In the genomic region with DNA sequence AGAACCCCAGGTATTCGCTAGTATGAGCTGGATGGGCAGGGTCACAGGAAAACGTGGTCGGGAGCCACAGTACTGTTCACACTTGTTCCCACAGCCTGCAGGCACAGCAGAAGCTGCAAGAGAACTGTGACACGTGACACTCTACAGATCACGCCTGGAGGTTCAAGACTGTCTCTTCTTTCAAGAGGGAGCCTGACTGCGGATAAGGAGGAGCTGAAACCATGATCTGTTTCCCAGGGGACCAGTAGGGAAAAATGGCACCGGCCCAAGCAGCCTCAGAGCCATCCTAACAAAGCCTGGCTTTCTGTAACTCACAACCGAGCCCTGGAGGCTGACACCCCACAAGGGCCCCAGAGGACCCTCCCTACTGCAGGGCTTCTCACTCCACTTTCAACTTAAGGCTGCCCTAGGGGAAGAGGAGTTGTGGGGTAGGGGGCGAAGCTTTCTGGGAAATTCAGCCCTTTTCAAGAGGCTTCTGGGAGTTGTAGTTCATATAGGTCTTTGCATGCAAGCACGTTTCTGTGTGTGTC, we compare ENCODE assay signal across 9 mouse cellular contexts. TPM values are rescaled to one million over a fixed set of nuclear protein-coding genes. Genes with fewer than 3 reads are reported as not detected.
DNase-seq lines count a peak whose midpoint lies in the region; ATAC-seq lines count a peak whose summit lies in the region.
"Had no signal": no experiment of that assay in that cellular context is flagged by ENCODE, and none has a peak within 500 bp of the region (broad histone marks: within the 10 kb centered on the region; RNA-seq: fewer than 3 reads in every experiment).

No protein-coding gene starts in this region.

- WGBS in hindbrain, embryonic 11.5 days, result 13% methylated on average over 10 of the region's 10 CpGs
- WGBS in midbrain, embryonic 10.5 days, result 19% methylated on average over 10 of the region's 10 CpGs

- DNase-seq in kidney, adult 18-20 months, result peak; percentile 31
- DNase-seq in kidney, adult 11 months, result no peak
- peak; percentile 41 to 49 for DNase-seq in cerebellum, adult 18-20 months
- peak; percentile 28 for DNase-seq in forelimb bud, embryonic 11.5 days (ENCODE audit: low read depth, low spot score)
- peak; percentile 73 for DNase-seq in hindbrain, embryonic 11.5 days (ENCODE audit: low spot score)
- DNase-seq in left cerebral cortex, adult 11 months (ENCODE audit: low spot score), result peak; percentile 28
- peak; percentile 56 for DNase-seq in midbrain, embryonic 10.5 days (ENCODE audit: low spot score)
- peak; percentile 53 for DNase-seq in splenic B cell, adult 2 months (ENCODE audit: low read depth, low spot score)

- H3K27ac ChIP-seq in hindbrain, embryonic 11.5 days (ENCODE audit: low read depth, low read length), result peak overlapping the region; percentile 30; the same call in 1 of the 2 replicates
- peak overlapping the region; percentile 82 for H3K27ac ChIP-seq in midbrain, embryonic 10.5 days (replicated peaks)

- H3K9me3 ChIP-seq in hindbrain, embryonic 11.5 days (ENCODE audit: control insufficient read depth, low read length), result no peaks in the 10 kb centered on the region
- H3K9me3 ChIP-seq in midbrain, embryonic 10.5 days (replicated peaks), result no peaks in the 10 kb centered on the region

- no peaks in the 10 kb centered on the region for H3K4me1 ChIP-seq in hindbrain, embryonic 11.5 days (replicated peaks; ENCODE audit: control insufficient read depth, insufficient read depth, low read length)
- peaks cover 15% of the 10 kb centered on the region for H3K4me1 ChIP-seq in midbrain, embryonic 10.5 days

- H3K4me2 ChIP-seq in hindbrain, embryonic 11.5 days (replicated peaks; ENCODE audit: low read depth, low read length), result peak overlapping the region; percentile 54

- H3K4me3 ChIP-seq in hindbrain, embryonic 11.5 days (ENCODE audit: low read depth, low read length), result peak overlapping the region; percentile 42
- peak overlapping the region; percentile 48 for H3K4me3 ChIP-seq in midbrain, embryonic 10.5 days

- H3K9ac ChIP-seq in hindbrain, embryonic 11.5 days (ENCODE audit: low read depth, low read length), result peak overlapping the region; percentile 65

- no peaks in the 10 kb centered on the region for H3K36me3 ChIP-seq in hindbrain, embryonic 11.5 days (ENCODE audit: control insufficient read depth, insufficient read depth, low read length)
- no peaks in the 10 kb centered on the region for H3K36me3 ChIP-seq in midbrain, embryonic 10.5 days
- no peaks in the 10 kb centered on the region for H3K36me3 ChIP-seq in splenic B cell, adult 2 months (ENCODE audit: control insufficient read depth, insufficient read depth, low read length, poor library complexity, severe bottlenecking)

- no peaks in the 10 kb centered on the region for H3K27me3 ChIP-seq in hindbrain, embryonic 11.5 days (ENCODE audit: control insufficient read depth, insufficient read depth, low read length)
- no peaks in the 10 kb centered on the region for H3K27me3 ChIP-seq in midbrain, embryonic 10.5 days (ENCODE audit: low read depth, poor library complexity, severe bottlenecking)
- H3K27me3 ChIP-seq in splenic B cell, adult 2 months (ENCODE audit: control insufficient read depth, insufficient read depth, low read length, poor library complexity, severe bottlenecking), result no peaks in the 10 kb centered on the region
- H3K27me3 ChIP-seq: Patski had no signal

- peak; percentile 89 for ATAC-seq in hindbrain, embryonic 11.5 days (ENCODE audit: low FRiP score)
- ATAC-seq: Patski had no signal

RNA-seq across cellular contexts. Expression of a gene that starts 42.8 kb away (rescaled TPM):
- 11.1 and 14.3 TPM in 2 replicates for polyA plus RNA-seq in hindbrain, embryonic 11.5 days (2014; fragmentation: Nextera tagmentation; extraction: Ambion mirVana)
- 8.1 and 10.6 TPM in 2 replicates for polyA plus RNA-seq in midbrain, embryonic 10.5 days (2016; fragmentation: Nextera tagmentation; extraction: Ambion mirVana)
